Mouse (Mus musculus) T-cell, adult 2 months (primary cell): Measurements from ENCODE around the gene Usp37.

ENCODE experiments used
- DNase-seq: peaks from one replicate; pipeline ENCODE4 v3.0.0; 2022; ENCODE audit warnings: low spot score

The Usp37 gene

DNA sequence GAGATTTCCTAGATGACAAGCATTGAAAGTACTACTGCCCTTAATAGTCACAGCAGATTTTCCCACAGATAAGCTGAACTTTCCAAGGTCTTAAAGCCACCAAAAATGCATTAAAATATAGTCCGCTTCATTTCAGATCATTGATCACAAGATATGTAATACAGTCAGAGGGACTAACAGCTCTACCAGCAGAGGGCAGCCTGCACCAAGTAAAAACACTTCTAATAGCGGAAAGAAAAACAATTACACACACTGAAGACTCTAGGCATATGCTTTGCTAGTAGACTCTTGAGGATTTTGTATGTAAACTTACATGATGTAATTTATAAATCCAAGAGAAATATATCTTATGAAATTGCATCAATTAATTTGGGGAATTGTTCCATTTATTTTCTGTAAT is 83.8 kb downstream of the Usp37 start:
- peak; percentile 8 for DNase-seq

DNA sequence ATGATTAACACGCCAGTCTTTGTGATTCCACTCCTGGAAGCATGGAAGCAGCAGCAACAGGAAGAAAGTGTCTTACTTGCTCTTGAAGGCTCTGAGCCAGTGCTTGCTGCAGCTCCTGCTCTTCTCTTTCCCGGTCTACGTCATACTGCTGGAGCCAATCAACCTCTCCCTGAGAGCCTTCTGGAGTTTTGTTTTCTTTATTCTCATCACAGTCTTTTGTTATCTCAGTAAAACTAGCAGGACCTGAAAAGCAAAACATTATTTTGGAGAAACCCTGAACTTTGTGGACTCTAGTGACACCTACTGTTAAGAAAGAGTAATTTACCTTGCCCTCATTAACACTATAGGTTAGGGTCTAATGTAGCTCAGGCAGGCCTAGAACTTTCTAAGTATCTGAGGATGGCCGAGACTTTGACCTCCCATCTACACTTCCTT is 91.5 kb downstream of the Usp37 start:
- DNase-seq, result peak; percentile 15

DNA sequence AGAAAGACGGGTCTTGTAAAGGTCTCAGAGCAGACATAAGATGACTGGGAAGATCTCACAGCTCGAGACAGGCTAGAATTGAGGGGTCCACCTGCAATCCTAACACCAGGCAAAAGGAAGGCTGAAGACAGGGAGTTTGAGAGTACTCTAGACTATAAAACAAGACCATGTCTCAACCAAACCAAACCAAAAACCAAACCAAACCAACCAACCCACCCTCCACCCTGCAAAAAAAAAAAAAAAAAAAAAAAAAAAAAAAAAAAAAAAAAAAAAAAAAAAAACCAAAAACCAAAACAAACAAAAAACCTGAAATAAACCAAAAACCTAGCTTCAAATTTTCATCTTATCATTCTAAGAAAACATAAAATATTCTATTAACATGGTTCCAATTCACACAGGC is 99.5 kb downstream of the Usp37 start:
- no peak for DNase-seq

DNA sequence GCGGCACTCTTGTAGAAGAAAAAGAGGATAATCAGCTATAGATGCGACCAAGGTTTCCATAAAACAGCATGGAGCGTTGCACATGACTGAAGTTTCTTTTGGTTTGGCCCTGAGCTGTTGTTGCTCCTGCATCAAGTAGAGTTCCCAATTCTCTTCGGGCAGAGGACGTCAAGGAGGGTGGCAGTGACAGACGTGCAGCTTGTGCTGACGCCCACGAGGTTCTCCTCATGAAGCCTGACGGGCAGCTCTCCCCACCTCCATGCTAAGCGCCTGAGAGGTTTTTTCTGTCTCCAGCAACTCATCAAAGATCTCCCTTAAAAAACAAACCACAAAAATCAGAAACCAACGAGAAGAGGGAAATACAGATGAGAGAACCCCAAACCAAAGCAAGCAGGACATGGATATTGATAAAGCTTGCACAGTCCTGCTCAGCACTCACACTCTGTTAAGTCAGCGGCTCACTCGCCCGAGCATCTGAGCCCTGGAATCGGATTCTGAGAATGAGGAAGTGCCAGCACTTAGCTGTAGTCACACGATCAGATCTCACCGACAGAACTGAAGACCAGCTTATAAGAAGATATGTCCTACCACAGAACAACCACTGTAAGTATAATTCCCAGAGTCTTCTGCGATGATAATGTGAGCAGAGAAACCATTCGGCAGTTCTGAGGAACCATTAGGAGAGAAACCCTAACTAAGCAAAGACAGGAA is 104.8 kb downstream of the Usp37 start:
- DNase-seq, result no peak

DNA sequence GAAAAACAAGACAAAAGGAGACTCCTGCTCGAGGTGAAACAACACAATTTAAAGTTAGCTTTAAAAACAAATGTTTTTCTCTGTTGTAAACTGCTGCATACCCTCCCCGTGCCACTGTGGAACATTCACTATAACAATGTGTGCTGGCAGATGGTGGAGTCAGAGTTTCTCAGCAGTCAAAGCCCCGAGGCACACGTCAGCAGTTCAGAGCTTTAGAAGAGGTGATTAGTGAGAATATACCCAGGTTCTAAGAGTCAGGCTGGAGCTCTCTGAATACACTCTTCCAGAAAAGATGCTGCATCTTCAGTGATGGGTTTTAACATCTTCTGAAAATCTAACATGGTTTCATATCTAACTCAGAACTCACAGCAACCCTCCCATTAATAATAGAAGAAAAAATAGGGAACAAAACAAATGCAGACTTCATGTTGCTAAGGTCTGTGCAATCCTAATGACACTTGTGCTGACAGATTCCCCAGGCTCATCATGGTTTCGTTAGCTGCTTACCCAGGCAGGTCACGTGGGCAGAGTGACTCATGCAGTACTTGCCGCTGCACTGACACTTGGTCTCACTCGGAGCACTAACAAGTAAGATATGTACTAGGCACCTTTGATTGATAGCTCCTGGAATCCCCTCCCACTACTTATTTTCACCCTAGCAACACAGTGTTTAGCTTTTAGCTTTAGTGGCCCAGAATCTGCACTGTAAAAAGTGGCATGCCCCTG is 106.2 kb downstream of the Usp37 start:
- DNase-seq, result no peak

DNA sequence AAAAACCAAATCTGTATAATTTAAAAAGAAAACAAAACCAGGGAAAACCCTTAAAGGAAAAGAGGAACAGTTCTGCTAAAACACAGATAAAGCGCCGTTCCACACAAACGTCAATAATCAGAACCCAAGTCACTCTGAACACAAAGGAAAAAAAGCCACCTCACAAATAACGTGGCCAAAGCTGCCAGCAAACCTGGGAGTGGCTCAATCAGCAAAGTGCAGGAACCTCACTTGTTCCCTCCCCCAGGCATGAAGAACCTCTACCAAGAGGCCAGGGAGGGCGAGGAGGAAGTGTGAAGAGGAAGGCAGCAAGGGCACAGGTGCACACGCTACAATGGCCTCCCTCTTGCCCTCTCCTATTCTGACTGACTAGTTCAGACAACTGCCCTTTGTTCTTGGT is 108.5 kb downstream of the Usp37 start:
- no peak for DNase-seq

DNA sequence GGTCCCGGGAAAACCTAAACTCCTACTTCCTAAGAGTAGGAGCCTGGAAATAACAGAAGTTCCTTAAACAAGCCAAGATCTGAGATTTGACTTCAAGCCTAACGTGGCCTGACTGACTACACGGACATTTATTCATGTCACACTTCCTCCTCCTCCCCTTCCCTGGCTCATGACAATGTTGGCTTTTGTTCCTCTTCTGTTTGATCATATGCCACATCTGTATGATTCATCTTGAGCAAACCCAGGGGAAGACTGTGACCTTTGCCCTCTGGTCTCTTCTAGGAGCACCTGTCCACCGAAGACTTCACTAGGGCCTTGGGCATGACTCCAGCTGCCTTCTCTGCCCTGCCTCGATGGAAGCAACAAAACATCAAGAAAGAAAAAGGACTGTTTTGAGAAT is 109.5 kb downstream of the Usp37 start:
- no peak for DNase-seq

DNA sequence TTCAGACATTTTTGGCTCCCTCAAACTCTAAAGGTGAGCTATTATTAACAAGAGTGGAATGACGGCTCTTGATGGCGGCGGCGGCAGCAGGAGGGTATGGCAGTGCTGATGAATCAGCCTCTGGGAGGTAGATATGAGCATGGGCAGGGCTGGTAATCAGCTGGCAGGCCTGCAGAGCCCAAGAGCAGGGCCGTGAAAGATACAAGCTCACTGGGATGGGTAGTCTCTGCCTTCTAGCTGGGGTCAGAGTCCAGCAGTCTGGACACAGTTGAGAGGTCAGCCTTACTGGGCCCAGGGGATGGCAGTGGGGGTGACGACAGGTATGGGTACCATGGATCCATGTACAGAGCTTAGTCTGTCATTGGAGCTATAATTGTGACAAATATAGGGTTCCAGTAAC is 110.9 kb downstream of the Usp37 start:
- DNase-seq, result no peak

DNA sequence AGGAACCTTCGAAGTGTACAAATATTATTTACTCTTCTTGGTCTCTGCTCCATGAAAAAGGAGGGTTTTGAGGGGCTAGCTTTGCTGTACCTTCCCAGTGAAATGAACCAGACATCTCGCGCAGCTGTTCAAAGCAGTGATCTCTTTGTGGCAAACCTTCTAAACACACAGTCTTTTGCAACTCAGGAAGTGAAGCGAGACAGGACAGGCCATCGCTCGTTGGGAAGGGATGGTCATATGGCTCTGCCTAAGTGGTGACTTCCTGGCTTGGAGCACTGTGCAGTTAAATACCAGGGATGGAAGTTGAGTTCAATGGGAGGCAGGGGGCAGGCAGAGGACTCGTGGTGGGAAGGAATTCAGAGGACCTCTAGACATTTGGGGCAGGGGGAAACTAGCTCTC is 118.2 kb downstream of the Usp37 start:
- no peak for DNase-seq

DNA sequence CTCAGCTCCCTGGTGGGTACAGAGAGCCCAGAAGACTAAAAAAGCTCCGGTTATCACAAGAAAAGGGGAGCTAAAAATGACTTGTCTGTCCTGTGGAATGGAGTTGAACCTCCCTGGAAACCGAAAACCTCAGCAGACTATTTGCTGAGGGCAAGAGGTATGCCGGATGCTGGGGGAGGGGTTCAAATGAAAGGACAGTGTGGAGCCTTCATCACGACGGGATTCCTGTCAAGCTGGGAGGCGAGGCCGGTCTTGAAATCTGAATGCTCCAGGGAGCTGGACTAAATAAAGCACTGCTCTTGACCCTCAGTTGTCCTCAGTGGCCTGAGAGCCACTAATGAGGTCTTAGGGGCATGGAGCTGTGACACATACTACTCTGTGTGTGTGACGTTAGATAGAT is 120.9 kb downstream of the Usp37 start:
- no peak for DNase-seq

DNA sequence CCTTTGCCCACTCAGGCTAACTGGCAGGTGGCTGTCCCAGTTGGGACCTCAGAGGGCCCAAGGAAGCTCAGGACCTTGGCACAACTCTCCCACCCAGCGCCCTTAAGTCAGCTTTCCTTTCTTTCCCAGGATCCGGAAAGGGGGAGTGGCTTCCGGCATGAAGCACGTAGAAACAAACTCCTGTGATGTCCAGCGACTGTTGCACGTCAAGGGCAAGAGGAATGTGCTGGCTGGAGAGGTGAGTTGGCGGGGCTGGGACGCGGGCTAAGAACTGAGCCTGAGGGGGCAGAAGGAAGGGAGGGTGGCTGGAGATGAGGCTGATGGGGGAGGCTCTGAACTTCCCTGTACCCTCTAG is 124.7 kb downstream of the Usp37 start:
- DNase-seq, result no peak

DNA sequence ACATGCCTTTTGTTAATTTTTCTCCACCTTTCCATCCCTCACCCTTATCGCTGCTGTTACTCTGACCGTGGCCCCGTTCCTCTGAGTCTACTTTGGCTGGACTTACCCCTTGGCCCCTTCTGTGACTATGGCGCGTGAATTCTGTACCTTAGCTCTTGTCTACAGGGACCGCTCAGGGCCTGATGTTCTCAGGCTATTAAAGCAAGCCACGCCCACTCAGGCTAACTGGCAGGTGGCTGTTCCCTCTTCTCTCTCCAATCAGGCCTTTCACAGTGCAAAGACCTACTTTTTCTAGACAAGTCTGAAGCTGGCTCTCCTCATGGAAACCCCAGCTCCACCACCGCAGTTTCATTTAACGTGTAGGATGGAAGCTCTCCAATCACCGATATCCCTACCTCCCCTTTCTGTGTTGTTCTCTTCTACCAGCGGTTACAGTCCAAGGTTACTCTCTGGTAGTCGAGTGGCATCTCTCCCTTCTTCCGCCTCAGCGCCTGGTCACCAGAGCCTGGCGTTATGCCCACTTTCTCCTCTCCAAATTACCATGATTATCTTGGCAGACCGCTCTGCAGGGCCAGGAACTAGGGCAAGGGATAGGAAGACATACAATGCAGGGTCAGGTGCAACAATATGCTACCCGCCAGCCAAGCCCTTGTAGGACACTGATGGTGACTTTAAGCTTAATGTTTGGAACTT is 125.2 kb downstream of the Usp37 start:
- no peak for DNase-seq

DNA sequence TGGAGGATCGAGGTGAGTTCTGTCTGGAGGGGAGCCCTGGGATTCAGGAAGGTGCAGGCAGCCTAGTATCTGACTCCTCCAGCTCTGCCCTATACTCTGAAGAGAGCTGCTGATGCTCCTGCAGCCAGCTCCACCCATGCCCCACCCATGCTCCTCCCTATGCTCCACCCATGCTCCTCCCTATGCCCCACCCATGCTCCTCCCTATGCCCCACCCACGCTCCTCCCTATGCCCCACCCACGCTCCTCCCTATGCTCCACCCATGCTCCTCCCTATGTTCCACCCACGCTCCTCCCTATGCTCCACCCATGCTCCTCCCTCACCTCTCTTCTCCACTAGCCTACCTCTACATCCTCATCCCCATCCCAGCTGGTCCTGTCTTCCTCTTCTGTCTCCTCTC is 128.9 kb downstream of the Usp37 start:
- no peak for DNase-seq

DNA sequence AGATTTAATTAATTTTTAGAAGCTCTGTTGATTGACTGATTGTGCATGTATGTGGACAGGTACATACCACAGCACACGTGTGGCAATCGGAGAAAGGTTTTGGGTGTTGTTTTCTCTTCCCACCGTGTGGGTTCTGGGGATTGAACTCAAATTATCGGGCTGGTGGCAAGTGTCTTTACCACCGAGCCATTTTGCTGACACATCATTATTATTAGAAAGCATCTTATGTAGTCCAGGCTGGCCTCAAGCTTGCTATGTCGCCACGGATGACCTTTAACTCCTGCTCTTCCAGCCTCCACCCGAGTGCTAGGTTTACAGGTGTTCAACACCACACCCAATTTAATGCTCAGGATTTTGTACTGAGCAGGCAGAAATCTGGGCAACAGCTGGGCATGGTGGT is 131.4 kb downstream of the Usp37 start:
- DNase-seq, result no peak

DNA sequence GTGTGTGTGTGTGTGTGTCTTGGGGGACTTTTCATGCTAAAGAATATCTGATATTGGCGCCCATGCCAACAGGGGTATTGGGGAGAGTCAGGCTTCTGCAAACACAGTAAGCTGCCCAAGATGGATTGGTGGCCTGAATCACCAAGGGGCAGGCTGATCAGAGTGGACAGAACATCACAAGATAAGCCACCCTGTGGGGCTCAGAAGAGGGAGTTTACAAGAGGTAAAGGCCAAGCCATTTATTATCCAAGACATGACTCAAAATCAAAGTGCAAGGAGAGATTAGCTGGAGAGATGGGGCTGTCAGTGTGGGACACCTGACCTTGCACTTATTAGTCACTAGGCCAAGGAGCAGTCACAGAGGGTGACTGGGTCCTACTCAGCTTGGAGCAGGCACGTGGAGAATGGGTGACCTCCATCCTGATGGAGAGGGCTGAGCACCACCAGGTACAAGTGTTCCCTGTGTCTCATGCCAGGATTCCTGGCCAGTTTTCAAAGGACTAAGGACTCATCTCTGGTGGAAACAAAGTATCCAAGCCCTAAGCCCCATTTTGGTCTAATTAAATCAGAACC is 132.2 kb downstream of the Usp37 start:
- no peak for DNase-seq

DNA sequence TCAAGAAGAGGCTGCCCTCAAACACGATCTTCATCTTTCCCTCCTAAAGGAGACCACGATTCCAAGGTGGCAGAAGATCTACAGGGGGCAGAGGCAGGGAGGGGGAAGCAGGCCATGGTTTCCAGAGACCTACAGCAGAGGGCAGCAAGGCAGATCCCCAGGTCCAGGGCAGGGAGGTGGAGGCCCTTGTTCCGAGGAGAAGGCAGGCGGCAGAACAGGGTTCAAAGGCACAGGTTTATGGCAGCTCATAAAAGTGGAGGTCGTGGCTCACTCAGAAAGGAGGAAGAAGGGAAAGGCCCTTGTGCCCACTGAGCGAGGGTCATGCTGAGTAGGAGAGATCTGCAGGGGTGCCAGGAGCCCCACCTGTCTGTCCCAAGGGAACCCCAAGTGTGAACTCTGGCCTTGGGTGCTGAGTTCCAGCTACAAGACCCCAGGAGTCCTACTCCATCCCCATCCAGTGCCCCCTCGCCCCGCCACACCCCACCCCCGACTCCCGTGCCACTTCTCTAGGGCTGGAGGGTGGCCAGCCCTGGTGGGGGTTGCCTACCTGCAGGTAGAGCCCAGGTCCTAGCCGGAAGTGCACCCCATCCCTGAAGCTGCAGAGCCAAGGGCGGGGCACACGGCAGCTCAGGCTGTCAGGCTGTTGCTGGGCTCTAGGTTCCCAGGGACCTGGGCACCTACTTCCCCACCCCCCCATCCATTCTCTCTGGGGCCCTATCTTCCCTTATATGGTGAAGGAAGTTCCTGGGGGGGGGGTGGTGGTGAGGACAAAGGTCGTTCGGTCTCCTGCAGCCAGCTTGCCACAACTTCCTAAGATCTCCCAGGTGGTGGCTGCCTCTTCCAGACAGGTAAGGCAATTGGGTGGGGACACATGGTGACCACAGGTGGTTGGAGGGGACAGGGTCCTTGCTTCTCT is 135.2 kb downstream of the Usp37 start, which contains the start of gene Vil1:
Vil1 (plus strand) TSS at position 788 of the 916 bp plus-strand sequence.
- DNase-seq, result no peak

DNA sequence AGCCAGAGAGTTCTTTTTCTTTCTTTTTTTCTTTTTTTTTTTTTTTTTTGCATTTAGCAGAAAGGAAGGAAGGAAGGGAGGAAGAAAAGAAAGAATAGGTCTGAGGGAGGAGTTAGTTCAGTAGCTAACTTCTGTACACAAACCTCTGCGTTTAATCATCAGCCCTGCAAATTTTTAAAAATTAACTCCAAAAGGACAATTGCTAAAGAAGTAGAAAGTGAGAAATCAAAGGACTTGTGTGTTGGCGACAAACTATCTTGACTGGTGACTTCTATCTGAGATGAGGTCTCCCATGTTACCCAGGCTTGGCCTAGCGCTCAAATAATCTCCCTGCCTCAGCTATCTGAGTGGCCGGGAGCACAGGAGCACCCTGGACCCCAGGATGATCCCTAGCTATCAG is 139.9 kb downstream of the Usp37 start:
- DNase-seq, result no peak

DNA sequence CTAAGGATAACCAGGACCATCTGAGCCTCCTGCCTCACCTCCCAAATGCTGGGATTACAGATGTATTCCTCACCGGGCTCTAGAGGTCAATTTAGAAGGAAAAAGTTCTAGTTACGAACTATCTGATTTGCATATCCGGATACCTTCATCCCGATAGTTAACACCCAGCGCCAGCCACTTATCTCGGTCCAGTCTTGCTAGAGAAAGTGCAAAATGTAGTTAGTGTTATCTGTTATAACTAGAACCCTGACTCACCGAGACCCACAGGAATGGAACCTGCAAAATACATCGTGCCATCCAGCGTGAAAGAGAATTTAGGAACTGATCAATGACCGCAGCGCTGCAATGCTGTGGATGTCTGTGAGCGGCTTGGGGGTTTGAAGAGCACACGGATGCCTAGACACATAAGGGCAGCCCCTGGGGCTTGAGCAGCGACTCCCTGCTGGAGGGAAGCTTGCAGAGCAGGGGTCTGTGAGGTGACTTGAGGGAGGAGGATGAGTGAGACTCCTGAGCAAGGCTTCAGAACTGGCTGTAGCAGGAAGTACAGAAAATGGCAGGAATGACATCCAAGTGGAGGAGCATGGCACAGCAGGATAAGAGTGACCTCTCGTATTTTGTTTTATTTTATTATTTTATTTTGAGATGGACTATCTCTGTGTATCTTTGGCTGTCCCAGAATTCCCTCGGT is 142.9 kb downstream of the Usp37 start:
- DNase-seq, result no peak

DNA sequence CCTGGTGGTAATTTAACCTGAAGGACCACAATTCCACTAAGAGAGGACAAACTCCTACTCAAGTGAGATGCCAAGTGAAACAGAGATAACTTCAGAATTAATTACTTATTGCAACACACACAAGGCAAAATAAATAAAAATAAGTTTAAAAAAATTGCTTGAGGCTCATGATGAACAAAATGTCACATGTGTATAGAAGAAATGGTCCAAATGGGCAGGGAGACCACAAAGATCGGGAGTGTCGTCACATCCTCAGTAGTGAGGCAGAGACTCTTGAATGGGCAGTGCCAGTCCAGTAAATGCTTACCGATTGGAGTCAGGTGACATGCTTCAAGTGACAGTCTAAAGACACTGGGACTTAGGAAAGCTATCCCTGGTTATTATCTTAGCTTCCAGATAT is 143.6 kb downstream of the Usp37 start:
- no peak for DNase-seq

DNA sequence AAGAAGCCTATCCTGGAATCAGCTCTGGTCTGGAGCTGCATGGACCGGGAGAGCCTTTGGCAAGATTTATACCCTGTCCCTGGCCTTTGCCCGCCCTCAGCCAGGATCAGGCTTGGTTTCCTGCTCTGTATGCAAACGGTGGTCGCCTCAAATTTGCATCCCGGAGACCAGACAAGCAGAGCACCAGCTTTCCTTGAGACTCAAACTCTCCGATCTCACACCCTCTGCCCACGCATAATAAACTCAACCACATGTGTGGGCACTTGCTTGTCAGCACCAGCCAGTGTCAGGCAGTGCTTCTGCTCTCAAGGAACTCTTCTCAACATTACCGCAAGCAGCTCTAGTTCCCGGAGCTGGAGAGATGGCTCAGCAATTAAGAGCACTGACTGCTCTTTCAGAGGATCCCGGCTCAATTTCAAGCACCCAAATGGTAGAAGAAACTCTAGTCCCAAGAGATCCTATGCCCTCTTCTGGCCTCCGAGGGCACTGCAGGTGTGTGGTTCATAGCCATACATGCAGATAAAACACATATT is 146.1 kb downstream of the Usp37 start:
- DNase-seq, result peak; percentile 80
